Mouse (Mus musculus): ENCODE data around the gene Sfxn5.

DNA sequence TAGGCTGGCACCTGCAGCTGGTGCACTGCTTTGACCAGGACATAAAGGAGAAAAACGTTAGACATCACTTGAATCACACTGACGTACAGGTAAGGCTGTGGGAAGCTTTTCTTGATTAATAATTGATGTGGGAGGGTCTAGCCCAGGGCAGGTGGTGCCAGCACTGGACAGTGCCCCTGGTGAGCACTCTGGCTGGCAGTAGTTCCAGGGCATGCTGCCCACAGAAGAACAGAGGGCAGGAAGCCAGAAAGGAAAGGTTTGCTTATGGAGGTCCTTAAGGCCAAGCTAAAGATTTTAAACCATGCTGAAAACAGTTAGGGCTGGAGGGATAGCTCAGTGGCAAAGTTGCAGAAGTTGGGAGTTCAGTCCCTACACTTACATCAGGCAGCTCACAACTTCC lies 153.2 kb downstream of the Sfxn5 start:
- TF ChIP-seq CTCF (IDR thresholded peaks at IDR 0.05) (no peak), EP300 (IDR thresholded peaks at IDR 0.05) (no peak)
